ENCODE assay signal across 9 mouse cellular contexts in genomic region chr13:118715066-118716018, GRCm38 (mm10). TPM values are rescaled to one million over a fixed set of nuclear protein-coding genes. Genes with fewer than 3 reads are reported as not detected.
A peak's percentile ranks its signal among the peaks of the same experiment; 100 is the strongest.
DNase-seq lines count a peak whose midpoint lies in the region; ATAC-seq lines count a peak whose summit lies in the region.
"Had no signal": no experiment of that assay in that cellular context is flagged by ENCODE, and none has a peak within 500 bp of the region (broad histone marks: within the 10 kb centered on the region; RNA-seq: fewer than 3 reads in every experiment).

No protein-coding gene starts in this region.

- WGBS in embryonic facial prominence, embryonic 14.5 days = 1% methylated on average over 28 of the region's 31 CpGs
- WGBS in hindbrain, embryonic 16.5 days = 2% methylated on average over 31 of the region's 31 CpGs
- WGBS in liver, embryonic 15.5 days (ENCODE audit: insufficient replicate concordance) = 2% methylated on average over 31 of the region's 31 CpGs

- H3K27me3 ChIP-seq in embryonic facial prominence, embryonic 14.5 days (replicated peaks; ENCODE audit: control insufficient read depth, insufficient read depth, low read length) = no peaks in the 10 kb centered on the region
- H3K27me3 ChIP-seq in hindbrain, embryonic 16.5 days (replicated peaks; ENCODE audit: control insufficient read depth, insufficient read depth, low read length) = peaks cover 3% of the 10 kb centered on the region
- H3K27me3 ChIP-seq in liver, embryonic 15.5 days = peaks cover 47% of the 10 kb centered on the region

- ATAC-seq in embryonic facial prominence, embryonic 14.5 days (ENCODE audit: low read depth) = peak; percentile 55; the same call in 1 of the 2 replicates
- peak; percentile 73 for ATAC-seq in hindbrain, embryonic 16.5 days
- no peak for ATAC-seq in liver, embryonic 15.5 days (ENCODE audit: insufficient read depth)

- no peaks in the 10 kb centered on the region for H3K9me3 ChIP-seq in embryonic facial prominence, embryonic 14.5 days (ENCODE audit: control insufficient read depth, low read length)
- H3K9me3 ChIP-seq in hindbrain, embryonic 16.5 days (ENCODE audit: control insufficient read depth, low read length) = no peaks in the 10 kb centered on the region
- H3K9me3 ChIP-seq in liver, embryonic 15.5 days (replicated peaks) = no peaks in the 10 kb centered on the region

- H3K36me3 ChIP-seq in embryonic facial prominence, embryonic 14.5 days (ENCODE audit: control insufficient read depth, insufficient read depth, low read length) = no peaks in the 10 kb centered on the region
- H3K36me3 ChIP-seq in hindbrain, embryonic 16.5 days (ENCODE audit: control insufficient read depth, insufficient read depth, low read length) = no peaks in the 10 kb centered on the region
- H3K36me3 ChIP-seq in liver, embryonic 15.5 days (replicated peaks) = no peaks in the 10 kb centered on the region

- DNase-seq in ovary, postnatal 36 days (ENCODE audit: low spot score) = peak; percentile 21
- no peak for DNase-seq in ovary, postnatal 14 days (ENCODE audit: low spot score)
- DNase-seq in embryonic facial prominence, embryonic 14.5 days (ENCODE audit: low spot score) = peak; percentile 62
- peak; percentile 47 for DNase-seq in retina, embryonic 14.5 days (ENCODE audit: low spot score)
- DNase-seq in spleen, postnatal 14 days (ENCODE audit: low spot score in 2 of 2) = no peak
- no peak for DNase-seq in frontal cortex, adult 2 months (ENCODE audit: extremely low spot score in 1 of 2, low spot score in 1 of 2)

- H3K4me1 ChIP-seq in embryonic facial prominence, embryonic 14.5 days (ENCODE audit: control insufficient read depth, insufficient read depth, low read length) = peaks cover 3% of the 10 kb centered on the region; the same call in 1 of the 2 replicates
- peaks cover 20% of the 10 kb centered on the region for H3K4me1 ChIP-seq in hindbrain, embryonic 16.5 days (ENCODE audit: control insufficient read depth, insufficient read depth, low read depth, low read length)
- H3K4me1 ChIP-seq in liver, embryonic 15.5 days (replicated peaks) = no peaks in the 10 kb centered on the region

- H3K27ac ChIP-seq in embryonic facial prominence, embryonic 14.5 days (replicated peaks; ENCODE audit: low read depth, low read length) = peak overlapping the region; percentile 80
- H3K27ac ChIP-seq in hindbrain, embryonic 16.5 days (ENCODE audit: low read depth, low read length) = no peak overlapping the region
- no peak overlapping the region for H3K27ac ChIP-seq in liver, embryonic 15.5 days (replicated peaks)

- H3K4me3 ChIP-seq in embryonic facial prominence, embryonic 14.5 days (ENCODE audit: low read depth, low read length) = peak overlapping the region; percentile 59
- peak overlapping the region; percentile 57 for H3K4me3 ChIP-seq in hindbrain, embryonic 16.5 days (ENCODE audit: low read length)
- peak overlapping the region; percentile 37 for H3K4me3 ChIP-seq in liver, embryonic 15.5 days (replicated peaks)
- H3K4me3 ChIP-seq: erythroblast, embryonic 14.5 days had no signal

- peak overlapping the region; percentile 66 for H3K9ac ChIP-seq in embryonic facial prominence, embryonic 14.5 days (ENCODE audit: low read depth, low read length)
- peak overlapping the region; percentile 41; the same call in 1 of the 2 replicates for H3K9ac ChIP-seq in hindbrain, embryonic 16.5 days (ENCODE audit: low read depth, low read length)
- H3K9ac ChIP-seq in liver, embryonic 15.5 days = no peak overlapping the region

- peak overlapping the region; percentile 86 for H3K4me2 ChIP-seq in embryonic facial prominence, embryonic 14.5 days (ENCODE audit: low read depth, low read length)
- peak overlapping the region; percentile 95 for H3K4me2 ChIP-seq in hindbrain, embryonic 16.5 days (ENCODE audit: low read length)
- peak overlapping the region; percentile 54 for H3K4me2 ChIP-seq in liver, embryonic 15.5 days

RNA-seq across cellular contexts. Expression of gene Fgf10, which starts 45.8 kb away (rescaled TPM):
- 9.5 and 10.6 TPM in 2 replicates for polyA plus RNA-seq in embryonic facial prominence, embryonic 14.5 days (2014; fragmentation: Nextera tagmentation; extraction: Ambion mirVana)
- polyA plus RNA-seq in hindbrain, embryonic 16.5 days (2015; fragmentation: Nextera tagmentation; extraction: Ambion mirVana) = 2.6 and 3.3 TPM in 2 replicates
- 0.07 and 0.13 TPM in 2 replicates for polyA plus RNA-seq in liver, embryonic 15.5 days (2015; fragmentation: Nextera tagmentation; extraction: Ambion mirVana)
- polyA plus RNA-seq in frontal cortex, adult 2 months (2012; rRNA removed) = 3.0 and 3.4 TPM in 2 replicates
- polyA plus RNA-seq: erythroblast, embryonic 14.5 days had no signal

Comparison
In these comparisons a context has a peak if more than half of its experiments do, and no peak if none do; other contexts are left out.
1. DNase-seq: peak in ovary, postnatal 36 days (single experiment), embryonic facial prominence, embryonic 14.5 days (single experiment) and retina, embryonic 14.5 days (single experiment); none in ovary, postnatal 14 days (single experiment), spleen, postnatal 14 days (0 of 2) and frontal cortex, adult 2 months (0 of 2).
2. Peak in every context shown above with its lines, with median percentiles within 50 percentile points of each other: H3K4me2 ChIP-seq and H3K4me3 ChIP-seq.